Mouse (Mus musculus): ENCODE measurements around the gene Gm5150.
"Not testable (repeated sequence)": the region's sequence is repeated elsewhere in the genome, so short reads cannot be mapped to it uniquely, and the experiment has no call there.

Gm5150 gene

DNA sequence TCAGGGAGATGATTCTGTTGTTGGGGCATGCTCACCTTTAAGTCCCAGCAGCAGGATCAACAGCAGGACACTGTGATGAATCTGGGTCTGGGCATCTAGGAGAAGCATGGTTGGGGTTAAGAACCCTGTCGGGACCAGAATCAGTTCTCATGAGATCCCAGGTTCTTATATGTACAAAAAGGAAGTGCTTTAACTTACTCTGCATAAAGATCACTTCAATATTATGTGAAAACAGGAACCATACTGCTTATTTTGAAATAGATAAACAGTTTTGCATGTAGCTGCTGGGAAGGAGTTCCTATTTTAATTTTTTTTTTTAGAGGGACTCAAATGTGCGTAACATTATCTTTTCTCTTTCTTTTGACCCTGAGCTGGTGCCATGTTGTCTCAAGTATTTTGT is at the start of gene Gm5150:
Gm5150 (minus strand) TSS at position 223 of the 400 bp plus-strand sequence.
- DNase-seq = no peak

DNA sequence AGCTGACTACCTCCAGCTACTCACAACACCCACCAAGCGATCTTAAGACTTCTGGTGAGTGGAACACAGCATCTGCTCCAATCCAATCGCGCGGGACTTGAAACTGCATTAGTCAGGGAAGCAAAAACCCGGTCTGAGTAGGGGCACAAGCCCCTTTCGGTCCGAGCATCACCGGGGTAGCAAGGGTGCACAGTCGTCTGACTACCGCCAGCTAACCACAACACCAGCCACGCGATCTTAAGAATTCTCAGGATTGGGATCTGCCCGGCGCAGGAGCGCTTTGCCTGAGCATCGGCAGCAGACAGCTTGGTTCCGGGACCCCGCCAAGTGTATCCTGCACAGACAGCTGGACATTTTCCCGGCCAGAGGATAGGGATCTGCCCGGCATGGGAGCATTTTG is 45.5 kb upstream of the Gm5150 start:
- DNase-seq = not testable (repeated sequence)

DNA sequence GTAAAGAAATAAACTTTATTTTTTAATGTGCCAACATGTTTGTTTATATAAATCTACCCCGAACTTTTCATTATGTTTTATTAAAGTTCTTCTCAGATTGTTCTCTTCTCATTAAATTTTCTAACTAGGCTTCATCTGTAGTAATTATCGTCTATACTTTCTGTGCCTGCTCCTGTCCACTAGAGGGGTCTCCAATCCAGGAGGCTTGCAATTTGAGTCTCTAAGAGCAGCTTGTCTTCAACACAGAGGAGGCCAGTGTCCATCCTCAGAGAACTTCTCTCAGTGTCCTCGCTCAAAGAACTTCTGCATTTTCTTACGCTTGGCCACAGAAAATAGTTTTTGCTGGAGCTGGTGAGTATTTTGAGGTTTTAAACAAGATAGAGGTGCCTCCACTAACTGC is 41.1 kb upstream of the Gm5150 start:
- no peak for DNase-seq

GRCm38 (mm10) chr3:16043315-16043714 is 37.1 kb upstream of the Gm5150 start:
- peak; percentile 57 to 58 for DNase-seq

DNA sequence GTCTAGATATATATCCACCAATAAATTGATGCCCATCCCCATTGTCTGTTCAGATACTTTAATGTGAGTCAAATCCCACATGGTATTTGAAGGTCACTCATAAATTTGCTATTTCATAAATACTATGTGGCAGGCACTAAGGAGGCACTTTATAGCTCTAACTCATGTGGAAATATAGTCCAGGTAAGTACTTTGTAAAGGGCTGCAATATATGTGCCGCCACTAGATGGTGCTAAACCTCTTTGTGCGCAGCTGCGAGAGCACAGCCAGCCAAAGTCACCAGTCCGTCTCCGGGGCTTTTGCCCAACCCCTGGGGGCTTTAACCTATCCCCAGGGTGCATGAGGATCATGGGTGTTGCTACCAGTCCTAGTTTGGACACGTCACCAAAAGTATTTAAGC is 18.8 kb upstream of the Gm5150 start:
- DNase-seq = peak; percentile 60 to 62

DNA sequence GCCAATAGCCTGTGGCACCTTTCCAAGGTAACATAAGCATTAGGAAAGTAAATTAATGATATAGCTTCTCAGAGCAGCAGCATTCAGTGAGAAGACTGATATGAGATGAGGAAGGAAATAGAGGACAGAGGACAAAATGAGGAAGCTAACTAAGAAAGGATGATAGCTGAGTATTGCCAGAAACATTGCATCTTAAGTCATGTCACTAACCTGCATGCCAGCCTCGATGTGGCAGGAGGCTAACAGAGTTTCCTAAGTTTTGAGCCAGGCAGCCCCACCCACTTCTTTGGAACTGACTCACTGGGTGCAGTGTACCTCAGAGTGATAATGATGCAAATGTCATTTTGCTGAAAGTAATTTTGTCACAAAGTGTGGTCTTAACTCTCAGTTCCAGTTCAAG is 16.0 kb upstream of the Gm5150 start:
- no peak for DNase-seq

- DNase-seq = not testable (repeated sequence)
Observed at GRCm38 (mm10) chr3:16014456-16014855, 8.2 kb upstream of the Gm5150 start.

GRCm38 (mm10) chr3:16007827-16008226 is 1.6 kb upstream of the Gm5150 start:
- DNase-seq = no peak

- DNase-seq = no peak
Observed at GRCm38 (mm10) chr3:16003890-16004633, 2.2 kb downstream of the Gm5150 start.

DNA sequence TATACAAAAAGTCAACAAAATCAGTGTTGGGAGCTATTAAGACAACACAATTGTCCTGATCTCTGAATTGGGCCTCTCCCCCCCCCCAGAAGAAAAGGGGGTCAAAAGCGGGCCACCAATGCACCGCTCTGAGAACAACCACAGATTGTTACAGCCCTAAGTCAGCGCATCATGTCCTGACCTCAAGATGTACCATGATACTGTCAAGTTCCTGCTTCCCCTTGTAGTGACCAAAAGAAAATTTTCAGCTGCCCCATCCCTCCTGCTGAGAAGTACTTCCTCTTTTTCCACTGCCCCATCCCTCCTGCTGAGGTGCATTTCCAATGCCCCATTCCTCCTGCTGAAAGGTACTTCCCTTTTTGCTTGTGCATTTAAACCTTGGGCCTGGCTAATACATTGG is 6.8 kb downstream of the Gm5150 start:
- not testable (repeated sequence) for DNase-seq

- DNase-seq = no peak
Observed at GRCm38 (mm10) chr3:15982216-15982615, 24.0 kb downstream of the Gm5150 start.

GRCm38 (mm10) chr3:15956921-15957320 is 49.3 kb downstream of the Gm5150 start:
- no peak for DNase-seq
